In the genomic region with DNA sequence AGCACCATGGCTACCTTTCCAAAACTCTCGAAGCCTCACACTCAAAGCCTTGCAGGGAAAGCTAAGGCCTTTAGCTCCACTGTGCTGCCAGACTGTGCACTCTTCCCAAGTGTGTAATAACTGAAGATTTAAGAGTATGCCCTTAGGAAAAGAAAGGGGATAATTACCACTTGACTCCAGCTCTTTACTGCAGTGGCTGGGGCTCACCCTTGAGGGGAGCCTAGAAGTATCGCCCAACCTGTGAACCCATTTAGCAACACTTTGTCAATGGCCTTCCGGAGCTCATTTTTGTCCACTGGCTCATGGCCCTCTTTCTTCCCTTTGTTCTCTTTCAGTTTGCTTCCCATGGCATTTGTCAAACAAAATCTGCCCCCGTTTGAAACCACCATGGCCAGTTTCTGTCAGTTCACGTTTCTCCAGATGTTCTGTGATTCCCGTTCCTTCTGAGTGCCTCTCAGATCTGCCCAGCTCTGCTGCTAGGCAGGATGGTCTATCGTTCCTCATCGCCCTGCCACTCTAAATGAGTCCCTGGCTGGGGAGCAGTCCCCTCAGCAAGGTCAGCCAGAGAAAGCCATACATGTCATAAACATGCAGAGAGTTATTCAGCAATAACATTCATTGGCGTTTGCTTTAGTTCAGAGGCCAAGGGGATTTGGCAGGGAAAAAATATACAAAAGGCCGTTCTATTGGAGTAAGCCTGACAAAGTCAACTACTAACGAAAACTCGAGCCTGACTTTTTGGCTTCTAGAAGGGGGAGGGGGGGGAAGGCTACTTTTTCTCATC, we compare ENCODE assay signal across 26 mouse cellular contexts.
DNase-seq lines count a peak whose midpoint lies in the region; ATAC-seq and TF ChIP-seq lines count a peak whose summit lies in the region.
"Had no signal": no experiment of that assay in that cellular context is flagged by ENCODE, and none has a peak within 500 bp of the region (broad histone marks: within the 10 kb centered on the region; RNA-seq: fewer than 3 reads in every experiment).

No protein-coding gene starts in this region.

- TF ChIP-seq CTCF in lung, embryonic 14.5 days (IDR thresholded peaks at IDR 0.05; ENCODE audit: low read depth): no peak
- TF ChIP-seq CTCF in thymus, adult 2 months (IDR thresholded peaks at IDR 0.05; ENCODE audit: borderline replicate concordance, control insufficient read depth, extremely low read depth, insufficient read depth, low read length, poor library complexity): no peak

- H3K9me3 ChIP-seq in kidney, embryonic 15.5 days (replicated peaks): no peaks in the 10 kb centered on the region
- no peaks in the 10 kb centered on the region for H3K9me3 ChIP-seq in lung, embryonic 14.5 days (ENCODE audit: low read depth, low read length)
- H3K9me3 ChIP-seq: embryonic facial prominence, embryonic 13.5 days; forebrain, embryonic 12.5 days; heart, embryonic 10.5 days; intestine, embryonic 15.5 days; stomach, embryonic 15.5 days had no signal

- no peak overlapping the region for H3K9ac ChIP-seq in kidney, embryonic 15.5 days
- H3K9ac ChIP-seq in lung, embryonic 14.5 days: no peak overlapping the region
- H3K9ac ChIP-seq: embryonic facial prominence, embryonic 13.5 days; forebrain, embryonic 12.5 days; intestine, embryonic 15.5 days; liver, postnatal 0 days; stomach, embryonic 15.5 days had no signal

- WGBS in kidney, embryonic 15.5 days: 43% methylated on average over 12 of the region's 12 CpGs
- WGBS in lung, embryonic 14.5 days: 27% methylated on average over 12 of the region's 12 CpGs
- 90% methylated on average over 12 of the region's 12 CpGs for WGBS in thymus, adult 2 months

- no peak overlapping the region for H3K4me2 ChIP-seq in kidney, embryonic 15.5 days
- H3K4me2 ChIP-seq in lung, embryonic 14.5 days: no peak overlapping the region
- H3K4me2 ChIP-seq: embryonic facial prominence, embryonic 13.5 days; forebrain, embryonic 12.5 days; intestine, embryonic 15.5 days; liver, embryonic 11.5 days; stomach, embryonic 15.5 days had no signal

- H3K4me1 ChIP-seq in kidney, embryonic 15.5 days: no peaks in the 10 kb centered on the region
- H3K4me1 ChIP-seq in lung, embryonic 14.5 days (ENCODE audit: insufficient read depth): no peaks in the 10 kb centered on the region; the same call in 1 of the 2 replicates
- no peaks in the 10 kb centered on the region for H3K4me1 ChIP-seq in thymus, adult 2 months (replicated peaks; ENCODE audit: control insufficient read depth, insufficient read depth, low read length)
- H3K4me1 ChIP-seq: embryonic facial prominence, embryonic 13.5 days; heart, embryonic 10.5 days; intestine, embryonic 15.5 days; megakaryocyte, embryonic 14.5 days; stomach, embryonic 15.5 days had no signal

- no peaks in the 10 kb centered on the region for H3K36me3 ChIP-seq in kidney, embryonic 15.5 days
- H3K36me3 ChIP-seq in lung, embryonic 14.5 days (ENCODE audit: insufficient read depth): no peaks in the 10 kb centered on the region
- H3K36me3 ChIP-seq in thymus, adult 2 months (ENCODE audit: control insufficient read depth, insufficient read depth, low read length): no peaks in the 10 kb centered on the region
- H3K36me3 ChIP-seq: embryonic facial prominence, embryonic 13.5 days; forebrain, embryonic 12.5 days; heart, embryonic 10.5 days; intestine, embryonic 15.5 days; stomach, embryonic 15.5 days had no signal

- peak; percentile 26 for DNase-seq in adrenal gland, postnatal 10 days
- DNase-seq in adrenal gland, postnatal 25 days: no peak
- peak; percentile 27 for DNase-seq in kidney, postnatal 14 days
- peak; percentile 92 for DNase-seq in lung, embryonic 14.5 days
- DNase-seq in lung, postnatal 25 days (ENCODE audit: low spot score): peak; percentile 11
- DNase-seq in frontal cortex, postnatal 36 days (ENCODE audit: low spot score in 2 of 2): no peak
- no peak for DNase-seq in thymus, adult 2 months
- DNase-seq: cerebellum, adult 2 months; cerebellum, postnatal 25 days; embryo, embryonic 11 days; heart, postnatal 4 days; kidney, postnatal 25 days; liver, postnatal 0 days had no signal

- H3K27ac ChIP-seq in kidney, embryonic 15.5 days: no peak overlapping the region
- peak overlapping the region; percentile 56; the same call in 1 of the 2 replicates for H3K27ac ChIP-seq in lung, embryonic 14.5 days (ENCODE audit: low read depth)
- H3K27ac ChIP-seq in thymus, adult 2 months (ENCODE audit: control insufficient read depth, insufficient read depth, low read length): no peak overlapping the region
- H3K27ac ChIP-seq: embryonic facial prominence, embryonic 13.5 days; forebrain, embryonic 12.5 days; heart, embryonic 10.5 days; intestine, embryonic 15.5 days; layer of hippocampus, adult 2 months; stomach, embryonic 15.5 days had no signal

- no peak overlapping the region for H3K4me3 ChIP-seq in kidney, embryonic 15.5 days (replicated peaks)
- no peak overlapping the region for H3K4me3 ChIP-seq in lung, embryonic 14.5 days (ENCODE audit: low read depth, low read length)
- no peak overlapping the region for H3K4me3 ChIP-seq in thymus, adult 2 months (ENCODE audit: control insufficient read depth, insufficient read depth, low read length)
- H3K4me3 ChIP-seq: embryonic facial prominence, embryonic 13.5 days; erythroblast, embryonic 14.5 days; forebrain, embryonic 12.5 days; heart, embryonic 10.5 days; intestine, embryonic 15.5 days; layer of hippocampus, adult 2 months; megakaryocyte, embryonic 14.5 days; myocyte; stomach, embryonic 15.5 days had no signal

- no peaks in the 10 kb centered on the region for H3K27me3 ChIP-seq in kidney, embryonic 15.5 days
- H3K27me3 ChIP-seq in lung, embryonic 14.5 days (ENCODE audit: insufficient read depth, low read length): no peaks in the 10 kb centered on the region
- no peaks in the 10 kb centered on the region for H3K27me3 ChIP-seq in thymus, adult 2 months (ENCODE audit: control insufficient read depth, insufficient read depth, low read length)
- H3K27me3 ChIP-seq: embryonic facial prominence, embryonic 13.5 days; forebrain, embryonic 12.5 days; intestine, embryonic 15.5 days; megakaryocyte, embryonic 14.5 days; stomach, embryonic 15.5 days had no signal

- TF ChIP-seq POLR2A in thymus, adult 2 months (IDR thresholded peaks at IDR 0.05; ENCODE audit: control insufficient read depth, extremely low read depth, insufficient read depth, low read length, poor library complexity): no peak

- no peak for ATAC-seq in kidney, embryonic 15.5 days (replicated peaks; ENCODE audit: low FRiP score)
- ATAC-seq in lung, embryonic 14.5 days (ENCODE audit: insufficient read depth): peak; percentile 94
- ATAC-seq: hindbrain, embryonic 16.5 days; intestine, embryonic 15.5 days; liver, postnatal 0 days; midbrain, embryonic 16.5 days had no signal

Comparison
In these comparisons a context has a peak if more than half of its experiments do, and no peak if none do; other contexts are left out.
1. DNase-seq: peak in adrenal gland, postnatal 10 days (single experiment), kidney, postnatal 14 days (single experiment), lung, embryonic 14.5 days (single experiment) and lung, postnatal 25 days (single experiment); none in adrenal gland, postnatal 25 days (single experiment), frontal cortex, postnatal 36 days (0 of 2) and thymus, adult 2 months (single experiment).